21 mouse cellular contexts compared by ENCODE assay signal in the genomic region with DNA sequence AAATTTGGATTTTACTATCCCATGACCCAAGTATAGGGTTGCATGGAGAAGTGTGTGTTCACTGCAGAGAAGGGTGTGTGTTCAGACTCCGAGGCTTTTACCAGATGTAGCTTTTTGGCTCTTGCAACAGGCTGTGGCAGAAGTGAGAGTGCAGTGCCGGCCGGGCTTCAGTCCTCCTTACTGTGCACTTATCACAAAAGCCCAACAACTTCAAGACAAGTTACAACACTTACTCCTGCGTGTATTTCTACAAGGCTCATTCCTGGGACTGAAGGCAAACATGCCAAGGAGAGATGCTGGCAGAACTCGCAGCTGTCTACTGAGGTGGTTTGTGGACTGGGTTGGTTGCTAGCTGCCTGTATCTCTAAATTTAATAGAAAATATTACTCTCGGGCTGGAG. TPM values are rescaled to one million over a fixed set of nuclear protein-coding genes. Genes with fewer than 3 reads are reported as not detected.
DNase-seq lines count a peak whose midpoint lies in the region; ATAC-seq and TF ChIP-seq lines count a peak whose summit lies in the region.
"Had no signal": no experiment of that assay in that cellular context is flagged by ENCODE, and none has a peak within 500 bp of the region (broad histone marks: within the 10 kb centered on the region; RNA-seq: fewer than 3 reads in every experiment).

No protein-coding gene starts in this region.

- no peak overlapping the region for H3K4me2 ChIP-seq in lung, embryonic 14.5 days
- H3K4me2 ChIP-seq: embryonic facial prominence, embryonic 13.5 days; forebrain, embryonic 12.5 days; heart, embryonic 11.5 days; heart, embryonic 15.5 days; hindbrain, embryonic 13.5 days had no signal

- no peaks in the 10 kb centered on the region for H3K36me3 ChIP-seq in lung, embryonic 14.5 days (ENCODE audit: insufficient read depth)
- H3K36me3 ChIP-seq: embryonic facial prominence, embryonic 13.5 days; forebrain, embryonic 12.5 days; G1E; heart, embryonic 15.5 days; hindbrain, embryonic 13.5 days had no signal

- DNase-seq in gastrocnemius, postnatal 14 days, result peak; percentile 24
- DNase-seq in gastrocnemius, postnatal 36 days, result no peak
- peak; percentile 37 for DNase-seq in lung, embryonic 14.5 days
- no peak for DNase-seq in lung, postnatal 14 days
- peak; percentile 51 for DNase-seq in lung, postnatal 36 days
- DNase-seq in adrenal gland, adult 18-20 months (ENCODE audit: low spot score in 2 of 2), result no peak
- DNase-seq in thymus, postnatal 0 days (ENCODE audit: low spot score), result no peak
- DNase-seq: adrenal gland, postnatal 14 days; cerebellum, adult 11-12 months; cerebellum, adult 9-10 months; cerebellum, postnatal 25 days; heart, adult 2 months; heart, postnatal 14 days had no signal

- H3K27ac ChIP-seq in lung, embryonic 14.5 days (ENCODE audit: low read depth), result no peak overlapping the region
- H3K27ac ChIP-seq: embryonic facial prominence, embryonic 13.5 days; forebrain, embryonic 12.5 days; heart, adult 2 months; heart, embryonic 15.5 days; hindbrain, embryonic 13.5 days had no signal

- 53% methylated on average over 6 of the region's 6 CpGs for WGBS in lung, embryonic 14.5 days

- TF ChIP-seq CTCF in lung, embryonic 14.5 days (IDR thresholded peaks at IDR 0.05; ENCODE audit: low read depth), result no peak

- intact Hi-C loops in gastrocnemius, postnatal 14 days (cut with DNase I; ENCODE audit: low total_unique reads), result no loop called here
- intact Hi-C loops in gastrocnemius, postnatal 36 days (cut with DNase I), result no loop called here

- no peaks in the 10 kb centered on the region for H3K9me3 ChIP-seq in lung, embryonic 14.5 days (ENCODE audit: low read depth, low read length)
- H3K9me3 ChIP-seq: embryonic facial prominence, embryonic 13.5 days; forebrain, embryonic 12.5 days; heart, embryonic 15.5 days; hindbrain, embryonic 13.5 days had no signal

- H3K4me1 ChIP-seq in lung, embryonic 14.5 days (ENCODE audit: insufficient read depth), result no peaks in the 10 kb centered on the region
- H3K4me1 ChIP-seq: forebrain, embryonic 12.5 days; heart, embryonic 15.5 days; hindbrain, embryonic 13.5 days had no signal

- peak; percentile 44; the same call in 1 of the 2 replicates for ATAC-seq in lung, embryonic 14.5 days (ENCODE audit: insufficient read depth)
- ATAC-seq: CD4-positive, CD25-positive, alpha-beta regulatory T cell, adult 4 months; forebrain, embryonic 16.5 days had no signal

- no peaks in the 10 kb centered on the region for H3K27me3 ChIP-seq in lung, embryonic 14.5 days (ENCODE audit: insufficient read depth, low read length)
- H3K27me3 ChIP-seq: embryonic facial prominence, embryonic 13.5 days; forebrain, embryonic 12.5 days; heart, embryonic 15.5 days; hindbrain, embryonic 13.5 days had no signal

- H3K9ac ChIP-seq in lung, embryonic 14.5 days, result no peak overlapping the region
- H3K9ac ChIP-seq: embryonic facial prominence, embryonic 13.5 days; forebrain, embryonic 12.5 days; heart, embryonic 15.5 days; hindbrain, embryonic 13.5 days had no signal

- no peak overlapping the region for H3K4me3 ChIP-seq in lung, embryonic 14.5 days (ENCODE audit: low read depth, low read length)
- H3K4me3 ChIP-seq: embryonic facial prominence, embryonic 13.5 days; forebrain, embryonic 12.5 days; heart, adult 2 months; heart, embryonic 15.5 days; hindbrain, embryonic 13.5 days had no signal

RNA-seq across cellular contexts. Expression of a gene that starts 15.4 kb away (rescaled TPM):
- 10 to 100 TPM; 10.1 to 32.8 TPM for total RNA-seq in gastrocnemius, postnatal 14 days (2021)
- 10 to 100 TPM; 19.0 to 29.2 TPM for total RNA-seq in gastrocnemius, postnatal 36 days (2021)
- 7.0 and 7.3 TPM in 2 replicates for polyA plus RNA-seq in lung, embryonic 14.5 days (2014; fragmentation: Nextera tagmentation; extraction: Ambion mirVana)
- total RNA-seq in adrenal gland, adult 18-20 months (2021), result 10 to 100 TPM; 23.7 to 28.6 TPM
- polyA plus RNA-seq in thymus, postnatal 0 days (2015; fragmentation: Nextera tagmentation; extraction: Ambion mirVana), result 7.8 and 10.1 TPM in 2 replicates
- polyA plus RNA-seq: G1E had no signal

Comparison
In these comparisons a context has a peak if more than half of its experiments do, and no peak if none do; other contexts are left out.
1. DNase-seq: peak in gastrocnemius, postnatal 14 days (single experiment), lung, embryonic 14.5 days (single experiment) and lung, postnatal 36 days (single experiment); none in gastrocnemius, postnatal 36 days (0 of 2), lung, postnatal 14 days (single experiment), adrenal gland, adult 18-20 months (0 of 2) and thymus, postnatal 0 days (single experiment).